Mouse (Mus musculus) T-helper 2 cell (primary cell): ENCODE results near the gene Cacna1c.

ENCODE experiments used
- in situ Hi-C: fragments of 300-600 bp; cut with MboI, MseI; formaldehyde crosslinking; loops from one replicate; pipeline ENCODE4 v1.15.1; 2025; ENCODE audit warnings: high pct_unique_total_duplicates

Gene Cacna1c

GRCm38 (mm10) chr6:118864696-118865620 is 331.3 kb downstream of the Cacna1c start:
- in situ Hi-C loops = no loop called here

GRCm38 (mm10) chr6:118862727-118863126 is 333.5 kb downstream of the Cacna1c start:
- in situ Hi-C loops = no loop called here

DNA sequence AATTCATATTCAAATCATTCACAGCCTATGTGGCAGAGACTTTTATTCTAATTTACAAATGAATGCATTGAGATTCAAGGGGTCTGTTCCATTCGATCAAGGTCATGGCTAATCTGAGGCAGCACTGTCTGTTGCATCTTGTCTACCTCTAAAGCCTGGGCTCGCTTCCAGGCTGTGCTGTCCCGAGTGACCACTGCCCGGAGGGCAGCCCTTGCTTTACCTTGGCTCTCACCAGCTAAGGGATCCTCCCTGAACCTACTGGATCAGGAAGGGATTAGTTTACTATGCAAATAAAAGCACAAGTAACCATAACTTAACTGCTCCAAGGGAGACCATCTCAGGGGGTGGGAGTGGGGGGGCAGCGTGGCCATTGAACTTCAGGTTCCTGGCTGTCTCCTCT is 334.1 kb downstream of the Cacna1c start:
- in situ Hi-C loops = no loop called here

DNA sequence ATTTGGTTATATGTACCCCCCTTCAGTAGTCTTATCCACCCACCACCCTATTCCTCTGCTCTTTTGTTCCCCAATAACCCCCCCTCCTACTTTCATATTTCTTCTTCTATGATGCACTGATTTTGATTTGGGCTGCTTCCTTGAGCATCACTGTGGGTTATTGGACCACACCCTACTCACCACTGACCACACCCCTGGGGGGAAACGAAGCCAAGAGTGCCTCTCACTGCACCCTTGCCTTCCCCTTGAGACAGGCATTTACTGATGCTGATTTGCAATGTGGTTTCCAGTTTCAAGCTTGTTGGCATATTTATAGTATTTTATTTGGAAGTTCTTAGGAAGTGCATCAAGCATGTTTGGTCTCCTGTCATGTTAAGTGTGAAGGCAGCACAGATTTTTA is 337.8 kb downstream of the Cacna1c start:
- in situ Hi-C loops = no loop called here

DNA sequence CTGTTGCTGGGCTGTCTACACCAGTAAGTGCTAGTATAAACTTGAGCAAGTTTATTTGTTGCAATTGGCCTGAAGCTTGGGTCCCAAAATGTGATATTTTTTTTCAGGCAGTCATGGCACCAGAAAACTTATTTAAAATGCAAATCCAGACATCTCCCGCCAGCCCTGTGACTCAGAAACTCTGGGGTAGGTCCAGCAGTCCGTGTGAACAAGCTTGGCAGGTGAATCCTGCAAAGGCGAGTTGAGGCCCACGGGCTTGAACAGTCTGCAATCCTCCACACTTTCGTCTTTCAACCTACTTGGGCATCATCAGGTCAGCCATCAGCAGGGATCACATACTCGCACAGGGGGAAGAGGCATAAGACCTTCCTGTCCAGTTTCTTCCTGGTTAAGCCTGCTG is 344.1 kb downstream of the Cacna1c start:
- in situ Hi-C loops = no loop called here

GRCm38 (mm10) chr6:118851086-118851485 is 345.1 kb downstream of the Cacna1c start:
- in situ Hi-C loops = no loop called here

- in situ Hi-C loops = no loop called here
Observed at GRCm38 (mm10) chr6:118848640-118849039, 347.6 kb downstream of the Cacna1c start.

- in situ Hi-C loops = no loop called here
Observed at GRCm38 (mm10) chr6:118847751-118848150, 348.5 kb downstream of the Cacna1c start.

- in situ Hi-C loops = no loop called here
Observed at GRCm38 (mm10) chr6:118845829-118846228, 350.4 kb downstream of the Cacna1c start.

- in situ Hi-C loops = no loop called here
Observed at GRCm38 (mm10) chr6:118845180-118845579, 351.0 kb downstream of the Cacna1c start.

DNA sequence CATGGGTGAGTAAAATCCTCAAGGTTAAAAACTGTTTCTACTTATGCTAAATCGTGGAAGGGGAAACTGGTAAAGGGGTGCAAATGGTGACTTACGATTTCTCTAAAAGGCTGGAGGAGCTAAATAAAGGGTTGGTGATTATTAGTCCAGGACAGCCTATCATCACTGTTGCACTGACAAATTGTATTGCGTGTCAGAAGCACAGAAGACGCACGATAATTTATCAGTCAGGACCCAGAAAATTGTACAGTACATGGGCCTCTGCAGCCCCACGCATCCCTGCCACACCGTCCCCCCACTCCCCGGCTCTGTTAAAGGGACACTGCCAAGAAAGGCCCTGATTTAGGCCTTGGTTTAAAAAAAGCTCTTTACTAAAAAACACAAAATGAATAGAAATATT is 352.7 kb downstream of the Cacna1c start:
- in situ Hi-C loops = no loop called here

DNA sequence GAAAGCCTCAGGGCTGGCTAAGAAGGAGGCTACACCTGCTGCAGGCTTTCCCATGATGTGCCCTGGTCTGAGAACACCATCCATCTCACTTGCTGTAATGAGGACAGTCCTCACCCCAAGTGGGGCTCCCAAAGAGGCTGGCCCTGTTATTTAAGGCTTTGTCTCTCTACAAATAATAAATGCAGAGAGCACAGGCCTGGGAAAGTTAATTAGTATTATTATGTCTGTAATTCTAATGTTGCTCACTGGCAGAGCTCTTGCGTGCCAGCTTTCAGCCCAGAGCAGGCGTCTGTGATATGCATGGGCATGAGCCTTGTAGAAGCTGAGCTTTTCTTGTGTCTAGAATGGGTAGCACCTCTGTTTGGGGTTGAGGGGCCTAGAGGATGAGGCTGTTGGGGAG is 354.3 kb downstream of the Cacna1c start:
- in situ Hi-C loops = no loop called here

- in situ Hi-C loops = no loop called here
Observed at GRCm38 (mm10) chr6:118838919-118839915, 357.0 kb downstream of the Cacna1c start.

DNA sequence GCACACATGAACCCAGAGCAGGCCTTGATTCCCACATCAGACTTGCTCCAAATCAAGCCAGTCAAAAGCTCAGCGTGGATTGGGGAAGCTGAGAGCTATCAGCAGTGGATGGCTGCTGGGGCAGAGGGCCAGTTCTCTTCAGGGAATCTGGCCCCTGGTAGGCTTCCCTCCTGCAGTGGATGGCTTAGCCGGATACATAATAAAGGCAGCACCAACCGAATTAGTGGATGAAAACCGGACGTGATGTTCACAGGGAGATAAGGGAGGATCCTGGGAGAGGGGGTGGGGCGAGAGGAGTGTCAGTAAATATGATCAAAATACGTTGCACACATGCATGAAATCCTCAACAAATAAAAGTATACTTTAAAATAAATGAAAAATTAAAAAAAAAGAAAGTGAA is 359.5 kb downstream of the Cacna1c start:
- in situ Hi-C loops = no loop called here

DNA sequence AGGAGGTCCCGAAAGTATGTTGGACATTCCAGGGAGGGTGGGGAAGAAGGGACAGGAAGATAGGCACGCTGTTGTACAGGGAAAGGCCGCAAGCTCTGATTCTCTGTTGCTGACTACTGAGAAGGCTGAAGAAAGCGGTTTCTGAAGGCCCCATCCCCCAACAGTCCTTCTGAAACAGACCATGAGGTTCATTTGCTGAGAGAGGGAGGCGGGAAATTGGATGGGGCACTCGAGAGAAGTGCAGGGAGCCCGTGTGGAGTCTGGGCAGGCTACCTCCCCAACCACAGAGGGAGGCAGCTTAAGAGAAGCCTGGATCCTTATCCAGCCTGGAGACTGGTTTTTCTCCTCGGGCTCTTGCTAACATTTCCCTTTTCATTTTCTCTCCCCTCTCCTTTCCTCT is 362.2 kb downstream of the Cacna1c start:
- in situ Hi-C loops = no loop called here

- in situ Hi-C loops = no loop called here
Observed at GRCm38 (mm10) chr6:118833049-118833448, 363.2 kb downstream of the Cacna1c start.

DNA sequence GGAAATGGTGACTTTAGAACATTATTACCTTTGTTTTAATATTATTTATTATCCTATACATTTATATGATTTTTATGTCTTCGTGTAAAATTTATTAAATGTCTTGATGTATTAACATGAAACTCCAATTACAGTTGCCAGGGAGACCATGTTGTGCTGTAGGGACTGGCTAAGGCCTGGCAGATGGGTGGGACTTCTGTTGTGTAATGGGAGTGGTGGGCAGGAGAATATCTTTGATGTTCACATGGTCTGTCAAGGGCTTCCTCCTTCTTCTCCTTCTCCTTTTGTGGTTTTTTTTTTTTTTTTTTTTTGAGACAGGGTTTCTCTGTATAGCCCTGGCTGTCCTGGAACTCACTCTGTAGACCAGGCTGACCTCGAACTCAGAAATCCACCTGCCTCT is 363.6 kb downstream of the Cacna1c start:
- in situ Hi-C loops = no loop called here

DNA sequence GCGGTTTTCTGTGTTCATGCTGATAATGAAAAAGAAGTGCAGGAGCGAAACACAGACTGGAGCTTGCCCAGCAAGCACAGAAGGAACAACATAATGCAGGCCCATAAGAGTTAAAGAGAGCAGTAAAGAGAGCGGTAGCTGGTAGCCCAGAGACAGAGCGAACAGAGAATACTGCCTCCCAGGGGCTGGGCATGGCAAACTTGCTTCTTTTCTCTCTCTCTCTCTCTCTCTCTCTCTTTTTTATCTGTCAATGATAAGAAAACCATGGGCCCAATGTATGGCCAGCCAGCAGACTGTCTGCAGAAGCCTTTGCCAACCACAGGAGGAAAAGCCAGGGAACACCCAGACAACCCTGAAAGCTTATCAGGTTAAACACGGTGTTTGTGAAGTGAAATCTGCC is 365.4 kb downstream of the Cacna1c start:
- in situ Hi-C loops = no loop called here

DNA sequence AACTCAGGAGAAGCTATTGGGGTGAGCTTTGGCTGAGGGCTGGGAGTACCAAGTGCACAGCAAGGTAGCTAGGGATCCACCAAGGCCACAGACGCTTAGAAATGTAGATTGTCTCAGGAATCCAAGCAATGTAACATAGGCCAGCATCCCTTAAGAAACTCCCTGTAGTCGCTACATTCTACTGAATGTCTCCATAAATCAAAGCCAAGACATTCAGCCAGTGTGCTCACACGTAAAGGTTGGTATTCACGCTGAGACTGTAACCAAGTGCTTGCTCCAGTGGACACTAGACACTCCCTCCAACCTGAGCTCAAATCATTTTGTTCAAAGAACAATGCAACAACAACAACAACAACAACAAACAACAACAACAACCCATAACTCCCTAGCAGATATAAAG is 368.0 kb downstream of the Cacna1c start:
- in situ Hi-C loops = no loop called here

DNA sequence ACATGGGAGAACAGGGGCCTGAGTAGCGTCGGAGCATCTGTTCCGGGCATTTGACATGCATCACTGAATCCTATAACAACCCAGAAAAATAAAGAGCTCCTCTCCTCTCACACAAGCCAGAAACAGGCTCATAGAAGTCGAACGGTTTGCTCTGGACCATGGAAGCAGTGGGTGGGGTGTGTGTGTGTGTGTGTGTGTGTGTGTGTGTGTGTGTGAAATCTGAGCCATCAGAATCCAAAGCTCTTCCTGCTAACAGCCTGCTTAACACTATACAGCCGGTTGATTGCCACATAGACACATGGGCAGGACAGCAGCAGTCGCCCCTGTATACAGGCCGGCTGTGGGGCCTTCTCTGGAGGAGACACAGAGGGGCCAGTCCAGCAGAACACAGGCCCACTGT is 368.7 kb downstream of the Cacna1c start:
- in situ Hi-C loops = no loop called here

DNA sequence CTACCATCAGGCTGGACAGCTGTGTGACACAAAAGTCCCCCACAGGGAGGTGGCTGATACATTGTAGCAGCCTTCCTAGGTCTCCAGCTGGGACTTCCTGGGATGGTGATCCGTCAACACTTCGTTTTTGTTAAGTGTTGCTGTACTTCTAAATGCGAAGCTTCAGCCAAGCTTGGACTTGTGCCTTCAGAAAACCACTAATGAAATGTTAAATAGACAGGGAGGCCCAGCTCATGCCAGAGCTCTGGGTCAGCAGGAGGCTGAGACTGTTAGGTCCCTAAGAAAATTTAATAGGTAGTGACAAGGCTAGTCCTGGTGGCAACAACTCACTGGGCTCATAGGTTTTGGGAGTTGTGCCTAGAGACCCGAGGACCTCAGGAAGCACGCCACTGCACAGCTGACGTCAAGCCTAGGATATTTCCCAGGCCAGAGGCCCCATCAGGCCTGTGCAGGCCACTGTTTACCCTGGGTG is 370.8 kb downstream of the Cacna1c start:
- in situ Hi-C loops = no loop called here

- in situ Hi-C loops = no loop called here
Observed at GRCm38 (mm10) chr6:118821536-118821935, 374.7 kb downstream of the Cacna1c start.
